Mouse (Mus musculus) liver (tissue): ENCODE results near the gene Mettl6.

Source experiments
- DNase-seq: peaks from one replicate; pipeline ENCODE4 v3.0.0-alpha.2; 2020; ENCODE audit warnings: mixed read lengths

Gene Mettl6

DNA sequence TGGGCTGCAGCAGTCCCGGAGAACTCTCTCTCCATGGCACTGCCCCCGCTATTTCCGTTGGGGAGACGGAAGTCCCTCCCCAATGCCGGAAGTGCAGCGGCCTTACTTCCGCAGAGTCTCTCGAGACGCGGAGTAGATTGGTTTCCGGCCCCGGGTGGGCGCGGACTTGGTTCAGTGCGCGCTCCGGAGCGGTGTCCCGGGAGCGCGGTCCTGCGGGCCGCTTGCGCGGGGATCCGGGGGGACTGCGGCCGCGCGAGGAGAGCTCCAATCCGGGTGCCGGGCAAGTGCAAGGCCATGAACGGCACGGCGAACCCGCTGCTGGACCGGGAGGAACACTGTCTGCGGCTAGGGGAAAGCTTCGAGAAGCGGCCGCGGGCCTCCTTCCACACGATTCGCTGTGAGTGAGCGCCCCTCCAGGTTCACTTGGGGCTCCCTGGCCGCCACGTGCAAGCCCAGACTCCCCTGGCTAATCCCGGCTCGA, at the start of gene Mettl6:
TSS of gene Mettl6 (minus strand) at position 66 of the 481 bp plus-strand sequence.
- peak; percentile 93 for DNase-seq

DNA sequence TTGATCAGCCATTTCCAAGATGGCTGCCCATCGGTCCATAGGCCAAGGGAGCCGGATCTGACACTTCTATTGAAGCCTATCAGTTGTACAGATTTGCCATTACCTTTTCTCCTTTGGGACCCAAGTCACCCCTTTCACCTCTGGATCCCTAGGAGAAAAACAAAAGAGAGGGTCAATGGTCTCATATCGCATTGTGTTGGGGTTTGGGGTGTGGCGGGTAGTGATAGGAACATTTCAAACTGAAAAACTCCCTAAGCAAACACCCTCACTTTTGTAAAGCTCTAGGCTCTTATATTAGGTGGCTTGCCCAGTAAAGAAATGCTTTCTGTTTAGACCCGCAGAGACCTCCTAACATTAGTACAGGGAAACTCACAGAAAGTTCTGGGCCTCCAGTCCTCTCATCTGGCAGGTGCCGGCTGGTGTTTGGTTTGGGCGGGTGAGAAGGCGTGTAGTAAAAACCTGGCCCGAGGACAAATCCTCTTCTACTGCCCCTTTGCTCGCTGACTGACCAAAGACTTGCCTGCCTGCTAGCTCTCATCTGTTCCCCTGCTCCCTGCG, 49.1 kb upstream of the Mettl6 start:
- DNase-seq = no peak

DNA sequence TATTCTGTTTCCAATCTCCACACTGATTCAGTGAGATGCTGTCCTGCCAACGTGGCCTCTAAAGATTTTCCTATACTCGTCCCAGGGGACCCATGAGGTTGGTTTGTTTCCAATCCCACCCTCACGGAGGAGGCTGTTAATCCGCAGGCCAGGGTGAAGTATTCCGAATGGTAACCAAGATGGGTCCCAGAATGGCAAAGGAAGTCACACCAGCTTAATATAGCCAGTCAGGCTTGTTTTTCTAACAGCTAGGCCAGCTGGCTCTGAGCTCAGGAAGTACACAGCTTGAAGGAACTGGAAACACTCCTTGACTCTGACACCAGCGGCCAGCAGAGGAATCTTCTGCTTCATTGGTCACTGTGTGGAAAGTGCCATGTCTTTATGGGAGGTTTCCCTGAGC, 42.5 kb upstream of the Mettl6 start:
- no peak for DNase-seq

DNA sequence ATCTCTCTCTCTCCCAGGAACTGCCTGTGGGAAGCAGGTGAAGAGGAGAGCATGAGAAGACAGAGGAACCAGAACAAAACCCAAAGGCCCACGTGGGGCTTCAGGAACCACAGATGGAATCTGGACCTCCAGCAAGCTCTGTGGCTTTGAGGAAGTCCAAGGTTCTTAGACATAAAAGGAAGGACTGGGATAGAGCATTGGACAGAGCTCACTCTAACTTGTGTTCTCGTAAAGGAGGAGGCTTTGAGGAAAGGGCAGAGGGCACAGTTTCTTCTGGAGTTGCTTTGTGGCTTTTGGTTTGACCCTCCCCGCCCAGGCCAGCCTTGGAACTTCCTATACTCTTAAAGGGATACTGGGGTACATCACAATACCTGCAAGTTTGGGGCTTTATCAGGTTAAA, 37.8 kb upstream of the Mettl6 start:
- DNase-seq = no peak

DNA sequence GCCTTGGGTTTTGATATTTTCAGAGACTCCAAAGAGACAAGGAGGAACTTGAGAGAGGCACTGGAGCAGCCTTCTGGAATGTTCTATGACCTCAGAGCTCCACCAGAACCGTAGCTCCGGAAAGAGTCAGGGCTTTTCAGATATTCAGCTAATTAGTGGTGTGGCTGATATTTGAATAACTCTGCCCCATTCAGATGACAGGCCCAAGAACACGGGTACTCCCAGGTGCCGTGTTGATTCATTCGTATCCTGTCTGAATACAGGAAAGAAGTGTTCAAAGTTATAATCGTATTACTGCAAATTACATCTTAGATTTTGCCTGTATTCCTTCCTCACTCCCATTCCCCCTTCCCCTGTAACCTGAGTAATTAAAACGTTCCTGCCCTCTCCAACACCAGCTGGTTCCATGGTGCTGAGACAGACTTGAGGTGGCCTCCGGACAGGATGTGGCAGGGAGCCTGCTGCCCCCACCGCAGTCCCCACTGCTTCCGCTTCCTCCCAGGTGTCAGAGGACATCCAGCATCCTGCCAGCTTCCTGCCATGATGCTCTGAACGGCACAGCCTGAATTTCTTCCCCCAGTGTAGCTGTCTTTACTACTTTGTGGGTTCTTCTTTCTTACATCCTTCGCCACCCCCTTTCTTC, 36.8 kb upstream of the Mettl6 start:
- peak; percentile 26 for DNase-seq

- no peak for DNase-seq
These were observed 36.0 kb upstream of the Mettl6 start for GRCm38 (mm10) chr14:31530847-31531246.

GRCm38 (mm10) chr14:31525040-31525810, 30.4 kb upstream of the Mettl6 start:
- DNase-seq = no peak

DNA sequence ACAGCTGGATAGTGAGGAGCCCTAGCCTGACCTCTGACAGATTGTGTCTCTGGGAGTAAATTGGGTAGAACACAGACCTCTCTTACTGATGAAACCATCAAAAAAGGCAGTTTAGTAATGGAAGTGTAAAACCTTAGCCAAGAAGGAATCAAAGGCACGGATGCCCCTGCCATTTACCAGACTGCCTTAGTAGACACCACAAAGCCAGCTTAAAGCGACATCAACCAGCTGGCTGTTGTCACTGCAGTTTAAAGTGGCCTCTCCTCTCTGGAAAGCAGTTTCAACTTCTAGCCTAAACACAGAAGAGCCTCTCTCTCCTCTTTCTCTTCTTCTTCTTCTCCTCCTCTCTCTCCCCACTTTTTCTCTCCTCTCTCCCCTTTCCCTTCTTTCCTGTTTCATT, 26.5 kb upstream of the Mettl6 start:
- no peak for DNase-seq

DNA sequence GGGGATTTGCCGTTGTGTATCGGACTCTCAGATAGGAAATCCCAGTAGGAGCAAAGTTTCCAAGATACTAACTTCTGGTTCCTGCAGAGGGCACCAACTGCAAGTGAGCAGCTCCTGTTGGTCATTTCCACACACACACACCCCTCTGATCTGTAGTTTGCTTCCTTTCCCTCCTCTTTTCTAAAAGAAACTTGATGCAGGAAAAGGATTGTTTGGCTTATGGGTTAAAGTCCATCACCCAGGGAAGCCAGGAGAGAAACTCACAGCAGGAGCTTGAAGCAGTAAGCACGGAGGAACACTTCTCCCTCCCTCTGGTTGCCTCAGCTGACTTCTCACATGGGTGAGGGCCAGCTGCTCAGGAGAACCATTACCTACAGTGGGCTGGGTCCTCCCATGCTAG, 24.3 kb upstream of the Mettl6 start:
- no peak for DNase-seq

DNA sequence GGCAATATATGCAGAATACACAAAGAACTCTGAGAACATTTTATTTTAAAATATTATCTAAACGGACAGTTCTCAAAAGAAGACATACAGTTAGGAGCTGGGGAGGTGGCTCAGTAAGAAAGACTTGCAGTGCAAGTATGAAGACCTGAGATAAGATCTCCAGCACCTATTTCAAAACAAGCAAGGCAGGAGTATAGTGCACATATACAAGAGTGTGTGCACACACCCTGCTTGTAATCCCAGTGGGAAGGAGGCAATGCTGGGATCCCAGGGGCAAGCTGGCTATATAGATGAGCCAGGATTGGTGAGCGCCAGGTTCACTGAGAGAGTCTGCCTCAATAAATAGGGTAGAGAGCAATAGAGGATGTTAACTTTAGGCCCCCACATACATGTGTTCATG, 21.1 kb upstream of the Mettl6 start:
- DNase-seq = no peak

GRCm38 (mm10) chr14:31510322-31510721, 15.5 kb upstream of the Mettl6 start:
- no peak for DNase-seq

DNA sequence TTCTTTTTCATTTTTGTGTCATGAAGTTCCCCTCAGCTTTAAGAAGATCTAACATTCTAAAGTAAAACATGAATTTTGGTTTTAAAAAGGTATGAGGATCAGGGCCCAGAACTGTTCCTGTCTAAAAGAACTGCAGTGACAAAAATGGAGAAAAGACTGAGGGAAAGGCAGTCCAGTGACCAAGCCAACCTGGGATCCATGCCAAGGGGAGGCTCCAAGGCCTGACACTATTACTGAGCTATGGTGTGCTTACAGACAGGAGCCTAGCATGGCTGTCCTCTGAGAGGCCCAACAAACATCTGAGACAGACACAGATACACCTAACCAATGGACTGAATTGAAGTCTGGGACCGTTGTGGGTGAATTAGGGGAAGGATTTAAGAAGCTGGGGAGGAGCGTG, 15.1 kb upstream of the Mettl6 start:
- DNase-seq = no peak

GRCm38 (mm10) chr14:31506456-31506855, 11.6 kb upstream of the Mettl6 start:
- no peak for DNase-seq

DNA sequence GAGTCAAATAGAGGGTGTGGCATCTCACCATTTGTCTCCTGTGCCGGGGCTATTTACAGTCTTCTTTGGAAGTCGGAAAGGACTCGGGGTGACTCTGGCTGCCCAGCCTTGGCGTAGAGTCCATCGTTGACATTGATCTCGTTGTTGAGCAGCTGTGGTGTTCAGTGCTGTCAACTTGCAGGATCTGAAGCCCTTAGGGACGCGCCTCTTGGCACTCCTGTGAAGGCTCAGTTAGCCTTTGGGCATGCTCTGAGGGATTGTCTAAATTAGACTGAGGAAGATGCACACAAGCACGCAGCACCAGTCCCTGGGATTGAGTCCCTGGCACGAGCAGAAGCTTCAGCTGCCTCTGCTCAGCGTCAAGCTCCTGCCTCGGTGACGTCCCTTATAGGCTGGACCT, 8.6 kb upstream of the Mettl6 start:
- no peak for DNase-seq

DNA sequence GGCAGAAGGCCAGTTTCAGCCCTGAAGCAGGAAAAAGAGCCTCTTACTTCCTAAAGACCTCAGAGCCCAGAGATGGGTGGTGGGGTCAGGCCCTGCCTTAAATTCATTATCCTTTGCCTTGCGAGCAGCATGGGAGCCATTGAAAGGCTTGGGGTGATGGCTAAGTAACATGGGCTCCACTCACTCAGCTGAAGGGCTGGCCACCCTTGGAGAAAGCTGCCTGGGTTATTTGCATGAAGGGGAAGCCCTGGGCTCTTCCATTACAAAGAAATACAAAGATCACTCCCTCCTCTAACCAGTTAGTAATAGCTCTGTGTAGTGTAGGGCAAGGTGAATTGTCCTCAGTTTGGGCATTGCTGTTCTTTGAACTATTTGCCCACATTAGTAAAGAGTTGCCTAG, 4.7 kb upstream of the Mettl6 start:
- no peak for DNase-seq

GRCm38 (mm10) chr14:31496241-31496646, 1.4 kb upstream of the Mettl6 start:
- peak; percentile 83 for DNase-seq

DNA sequence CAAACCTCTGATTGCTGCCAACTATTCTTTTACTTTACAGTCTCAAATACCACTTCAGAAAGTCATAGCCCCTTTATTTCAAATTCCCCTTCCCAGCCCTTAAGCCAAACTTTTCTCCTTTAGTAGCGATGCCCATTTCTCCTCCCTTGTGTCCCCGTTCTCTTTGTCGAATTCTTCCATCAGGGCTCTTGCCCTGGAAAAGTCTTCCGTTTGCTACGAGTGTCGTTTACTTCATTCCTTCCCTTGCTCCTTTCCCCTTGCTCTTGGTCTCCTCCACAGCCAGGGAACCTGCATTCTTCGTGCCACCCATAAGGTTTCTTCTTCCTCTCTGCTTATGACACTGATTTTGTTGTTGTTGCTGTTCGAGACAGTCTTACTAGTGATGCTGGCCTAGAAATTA, 698 bp upstream of the Mettl6 start:
- no peak for DNase-seq

- DNase-seq = peak; percentile 64
These were observed 378 bp downstream of the Mettl6 start, which contains the start of gene Eaf1 for GRCm38 (mm10) chr14:31494349-31494974. Gene Eaf1 (plus strand): TSS chr14:31494399.

DNA sequence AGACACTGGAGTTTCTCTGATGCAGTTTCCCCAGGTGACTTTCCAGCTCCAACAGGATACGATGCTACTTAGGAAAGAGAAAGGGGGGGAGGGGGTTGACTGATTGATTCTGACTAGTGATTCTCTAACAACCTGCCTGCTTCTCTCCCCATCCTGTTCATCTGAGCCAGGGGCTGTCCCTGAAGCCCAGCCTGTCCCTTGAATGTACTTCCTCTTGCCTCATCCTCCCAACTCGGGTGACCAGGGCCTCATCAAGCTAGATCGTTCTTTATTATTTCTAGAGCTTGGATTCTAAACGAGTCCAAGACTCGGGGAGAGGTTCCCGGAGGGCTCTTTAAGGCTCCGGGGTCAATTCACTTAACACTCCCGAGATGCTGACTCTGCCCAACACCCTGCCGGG, 939 bp downstream of the Mettl6 start:
- no peak for DNase-seq

- no peak for DNase-seq
These were observed 6.8 kb downstream of the Mettl6 start for GRCm38 (mm10) chr14:31488055-31488454.

DNA sequence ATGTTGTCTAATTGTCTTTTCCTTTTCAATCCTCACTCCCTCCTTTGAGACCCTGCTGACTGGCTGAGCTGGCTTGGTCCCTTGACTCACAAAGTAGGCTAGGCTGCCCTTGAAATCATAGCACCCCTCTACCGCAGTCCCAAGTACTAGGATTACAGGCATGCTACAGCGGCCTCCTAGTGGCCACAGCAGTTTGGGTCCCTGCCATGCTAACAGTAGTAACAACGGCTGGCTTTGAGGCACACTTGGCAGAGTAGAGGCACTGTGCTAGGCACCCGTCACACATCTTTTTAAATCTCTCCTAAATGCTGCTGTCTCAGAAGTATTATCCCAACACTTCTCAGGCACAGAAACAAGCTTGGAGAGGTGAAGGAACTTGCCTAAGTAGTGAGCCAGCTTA, 8.4 kb downstream of the Mettl6 start:
- DNase-seq = no peak

DNA sequence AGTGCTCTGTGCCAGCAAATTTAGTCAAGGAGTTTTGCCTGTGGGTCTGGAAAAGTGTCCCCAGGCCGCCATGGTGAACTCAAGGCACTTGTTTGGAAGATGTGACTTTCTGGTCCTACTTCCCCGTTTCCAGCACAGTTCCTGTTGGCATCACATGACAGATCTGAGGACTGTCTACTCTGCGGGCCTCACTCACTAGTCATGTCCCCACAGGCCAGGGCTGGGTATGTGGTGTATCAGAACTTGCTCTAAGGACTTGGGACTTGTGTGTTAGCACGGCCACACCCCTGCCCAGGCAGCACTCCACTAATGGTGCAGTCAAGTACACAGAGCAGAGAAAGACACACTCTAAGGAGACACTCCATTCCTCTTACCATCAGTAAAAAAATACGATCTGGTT, 12.4 kb downstream of the Mettl6 start:
- no peak for DNase-seq

- no peak for DNase-seq
These were observed 21.5 kb downstream of the Mettl6 start for GRCm38 (mm10) chr14:31473297-31473696.
